Mouse (Mus musculus) intestine, postnatal 0 days (tissue): ENCODE measurements around the gene Sfswap. TPM values are rescaled to one million over a fixed set of nuclear protein-coding genes. Genes with fewer than 3 reads are reported as not detected.

Experiments used
- ATAC-seq: fragments of 200-750 bp; cut with Nextera tagmentation; 2 replicates; pipeline ENCODE4 v1.8.0; 2017; ENCODE audit warnings: mild to moderate bottlenecking, moderate TSS enrichment, moderate library complexity
- H3K27ac ChIP-seq: fragments of 300-500 bp; sonication (generic); 2 replicates; pipeline ENCODE4 v1.5.1; 2014; ENCODE audit warnings: mild to moderate bottlenecking, low read depth, low read length, moderate library complexity
- H3K27me3 ChIP-seq: fragments of 300-500 bp; sonication (generic); replicated peaks from 2 replicates; pipeline ENCODE4 v1.6.1; 2014; ENCODE audit warnings: low read length, mixed read lengths; ENCODE audit not compliant: control insufficient read depth, insufficient read depth
- H3K36me3 ChIP-seq: fragments of 300-500 bp; sonication (generic); 2 replicates; pipeline ENCODE4 v1.6.1; 2014; ENCODE audit warnings: mild to moderate bottlenecking, moderate library complexity; ENCODE audit not compliant: control insufficient read depth, insufficient read depth
- H3K4me1 ChIP-seq: fragments of 300-500 bp; sonication (generic); replicated peaks from 2 replicates; pipeline ENCODE4 v1.6.1; 2014; ENCODE audit warnings: antibody characterized with exemption, low read length, mixed read lengths; ENCODE audit not compliant: control insufficient read depth, insufficient read depth
- H3K4me2 ChIP-seq: fragments of 300-500 bp; sonication (generic); replicated peaks from 2 replicates; pipeline ENCODE4 v1.6.1; 2014; ENCODE audit warnings: low read depth, mild to moderate bottlenecking, moderate library complexity
- H3K4me3 ChIP-seq: fragments of 300-500 bp; sonication (generic); 2 replicates; pipeline ENCODE4 v1.5.1; 2014; ENCODE audit warnings: low read depth, low read length
- H3K9ac ChIP-seq: fragments of 300-500 bp; sonication (generic); 2 replicates; pipeline ENCODE4 v1.6.1; 2014; ENCODE audit warnings: mild to moderate bottlenecking, low read depth, low read length
- H3K9me3 ChIP-seq: fragments of 300-500 bp; sonication (generic); 2 replicates; pipeline ENCODE4 v1.6.1; 2016; ENCODE audit warnings: mixed run types; ENCODE audit not compliant: control insufficient read depth
- CTCF ChIP-seq: sonication (generic); IDR thresholded peaks from 2 replicates; pipeline ENCODE4 v1.5.1; 2016; ENCODE audit warnings: low read depth, mild to moderate bottlenecking, control low read depth, antibody characterized with exemption, moderate library complexity
- WGBS: fragments of 180-500 bp; shearing (Covaris S2); extraction: QIAGEN DNeasy Blood & Tissue Kit; methylation state at CpG from one replicate; pipeline ENCODE4 v1.1.7; 2014; 5-methylcytosine and 5-hydroxymethylcytosine counted together
- polyA plus RNA-seq: library from polyadenylated mRNA; unstranded; fragments of >200 nt; fragmentation: Nextera tagmentation; extraction: Ambion mirVana; gene quantifications from 2 replicates; pipeline ENCODE4 v1.2.1, GENCODE M21; 2015

Gene Sfswap
- polyA plus RNA-seq, 1 experiment from 2014 or later: 19.8 TPM

DNA sequence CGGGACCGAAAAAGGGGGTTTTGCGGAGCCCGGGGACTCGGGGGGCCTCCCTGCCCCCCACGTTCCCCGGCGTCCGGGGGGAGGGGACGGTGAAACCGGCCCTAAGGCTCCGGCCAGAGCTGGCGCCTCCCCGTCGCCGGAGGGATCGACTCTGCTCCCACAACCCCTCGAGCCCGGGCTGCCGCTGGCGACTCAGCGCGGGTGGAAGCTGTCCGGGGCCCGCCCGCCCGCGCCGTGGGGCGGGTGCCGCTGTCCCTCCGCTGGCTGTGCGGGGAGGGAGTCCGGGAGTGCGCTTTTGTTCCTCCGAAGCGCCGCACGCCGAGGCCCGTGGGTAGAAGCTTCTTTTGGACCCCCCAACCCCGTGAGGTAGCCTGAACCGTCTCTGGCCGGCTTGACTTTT, 650 bp downstream of the Sfswap start:
- Histone ChIP-seq H3K9me3 (no peaks in the 10 kb centered on the region), H3K4me2 (peak overlapping the region; percentile 95), H3K4me1 (no peaks in the 10 kb centered on the region), H3K27ac (peak overlapping the region; percentile 47; the same call in 1 of the 2 replicates), H3K27me3 (no peaks in the 10 kb centered on the region), H3K36me3 (peaks cover 26% of the 10 kb centered on the region), H3K4me3 (peak overlapping the region; percentile 86), H3K9ac (peak overlapping the region; percentile 88)
- peak; percentile 58 for ATAC-seq
- TF ChIP-seq CTCF: no peak
- WGBS: 1% methylated on average over 34 of the region's 44 CpGs

DNA sequence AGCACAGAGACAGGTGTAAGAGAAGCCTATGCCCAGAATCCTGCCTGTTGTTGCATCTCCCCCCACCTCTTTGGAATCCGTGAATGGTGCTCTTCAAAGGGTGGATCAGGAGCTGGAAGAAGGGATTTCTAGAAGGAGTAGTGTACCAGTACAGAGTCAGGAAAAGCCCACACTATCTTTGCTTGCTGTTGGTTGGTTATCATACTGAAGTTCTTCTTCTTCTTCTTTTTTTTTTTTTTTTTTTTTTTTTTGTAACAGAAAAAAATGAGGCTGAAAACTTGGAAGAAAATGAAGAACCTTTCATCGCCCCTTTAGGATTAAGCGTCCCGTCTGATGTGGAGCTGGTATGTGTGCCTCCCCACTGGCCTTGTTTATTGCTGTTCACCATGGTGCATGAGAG, 5.9 kb downstream of the Sfswap start:
- ATAC-seq: no peak
- H3K27ac ChIP-seq: no peak overlapping the region
- no peaks in the 10 kb centered on the region for H3K9me3 ChIP-seq
- H3K4me1 ChIP-seq: no peaks in the 10 kb centered on the region
- WGBS: 92% methylated on average over 4 of the region's 4 CpGs
- H3K27me3 ChIP-seq: no peaks in the 10 kb centered on the region
- H3K36me3 ChIP-seq: peaks cover 63% of the 10 kb centered on the region
- H3K9ac ChIP-seq: no peak overlapping the region
- H3K4me3 ChIP-seq: no peak overlapping the region
- no peak for TF ChIP-seq CTCF
- no peak overlapping the region for H3K4me2 ChIP-seq

DNA sequence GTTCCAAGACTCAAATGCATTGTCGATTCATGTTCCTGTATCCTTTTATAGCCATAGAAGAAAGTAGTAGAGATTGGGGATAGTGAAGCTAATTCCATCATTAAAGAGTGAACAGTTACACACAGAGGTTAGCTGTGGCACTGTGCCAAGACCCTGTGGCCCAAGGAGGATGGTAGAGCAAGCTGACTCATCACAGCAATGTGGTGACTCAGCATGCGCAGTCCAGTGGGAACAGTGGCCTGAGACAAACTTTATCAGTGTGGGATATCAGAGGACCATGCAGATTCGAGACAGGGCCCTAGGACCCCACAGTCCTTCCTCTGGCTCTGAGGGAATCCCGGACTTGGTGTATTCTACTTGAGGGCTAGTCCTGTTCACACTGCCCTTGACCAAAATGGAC, 17.2 kb downstream of the Sfswap start:
- H3K4me2 ChIP-seq: no peak overlapping the region
- ATAC-seq: no peak
- H3K9me3 ChIP-seq: no peaks in the 10 kb centered on the region
- no peak overlapping the region for H3K9ac ChIP-seq
- no peaks in the 10 kb centered on the region for H3K4me1 ChIP-seq
- 94% methylated on average over 4 of the region's 4 CpGs for WGBS
- H3K36me3 ChIP-seq: peaks cover 88% of the 10 kb centered on the region
- no peak overlapping the region for H3K27ac ChIP-seq
- no peaks in the 10 kb centered on the region for H3K27me3 ChIP-seq
- no peak overlapping the region for H3K4me3 ChIP-seq
- TF ChIP-seq CTCF: no peak

DNA sequence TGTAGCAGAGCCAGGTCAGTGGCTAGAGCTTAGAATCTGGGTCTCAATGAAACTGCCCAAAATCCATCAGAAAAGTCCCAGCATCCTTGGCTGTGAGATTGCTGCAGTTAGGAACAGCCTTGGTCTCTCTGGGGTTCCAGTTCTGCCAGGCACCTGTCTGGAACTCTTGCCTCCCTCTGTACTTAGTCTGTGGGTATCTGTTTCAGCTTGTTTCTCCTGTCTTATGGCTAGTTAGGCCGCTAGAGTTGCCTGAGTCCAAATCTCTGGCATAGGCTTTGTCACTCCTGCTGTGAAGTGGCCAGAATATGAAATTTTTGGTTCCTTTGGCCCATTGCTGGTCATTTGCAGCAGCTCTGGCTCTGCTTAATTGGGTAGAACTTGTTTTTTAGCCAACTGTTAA, 17.8 kb downstream of the Sfswap start:
- peaks cover 89% of the 10 kb centered on the region for H3K36me3 ChIP-seq

DNA sequence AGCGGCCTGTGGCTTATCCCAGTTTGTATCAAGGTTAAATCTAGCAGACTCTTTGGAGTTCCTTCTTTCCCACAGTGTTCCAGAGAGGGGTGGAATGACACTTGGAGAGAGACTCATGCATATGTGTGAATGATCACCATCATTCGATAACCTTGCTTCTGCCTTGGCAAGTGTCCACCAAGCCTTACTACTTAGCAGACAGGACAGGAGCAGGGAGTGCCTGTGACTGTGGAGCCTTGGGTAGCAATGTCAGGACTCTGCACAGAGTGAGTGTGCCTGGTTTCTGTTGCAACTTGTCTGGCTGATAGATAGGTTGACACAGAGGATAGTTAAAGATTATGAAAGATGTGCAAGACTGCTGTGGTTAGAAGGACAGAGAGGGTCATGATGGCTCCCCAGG, 18.6 kb downstream of the Sfswap start:
- no peak for TF ChIP-seq CTCF
- Histone ChIP-seq H3K4me2 (no peak overlapping the region), H3K9me3 (no peaks in the 10 kb centered on the region), H3K27ac (no peak overlapping the region), H3K27me3 (no peaks in the 10 kb centered on the region), H3K4me3 (no peak overlapping the region), H3K36me3 (peaks cover 83% of the 10 kb centered on the region), H3K9ac (no peak overlapping the region), H3K4me1 (no peaks in the 10 kb centered on the region)
- ATAC-seq: no peak
- 86% methylated on average over 2 of the region's 2 CpGs for WGBS

More for the DNA sequence above, 17.8 kb downstream of the Sfswap start:
- Histone ChIP-seq H3K27ac (no peak overlapping the region), H3K4me3 (no peak overlapping the region), H3K9ac (no peak overlapping the region), H3K27me3 (no peaks in the 10 kb centered on the region), H3K4me2 (no peak overlapping the region), H3K4me1 (no peaks in the 10 kb centered on the region), H3K9me3 (no peaks in the 10 kb centered on the region)
- no peak for ATAC-seq
- no peak for TF ChIP-seq CTCF
- WGBS: 97% methylated on average over 1 of the region's 1 CpGs

DNA sequence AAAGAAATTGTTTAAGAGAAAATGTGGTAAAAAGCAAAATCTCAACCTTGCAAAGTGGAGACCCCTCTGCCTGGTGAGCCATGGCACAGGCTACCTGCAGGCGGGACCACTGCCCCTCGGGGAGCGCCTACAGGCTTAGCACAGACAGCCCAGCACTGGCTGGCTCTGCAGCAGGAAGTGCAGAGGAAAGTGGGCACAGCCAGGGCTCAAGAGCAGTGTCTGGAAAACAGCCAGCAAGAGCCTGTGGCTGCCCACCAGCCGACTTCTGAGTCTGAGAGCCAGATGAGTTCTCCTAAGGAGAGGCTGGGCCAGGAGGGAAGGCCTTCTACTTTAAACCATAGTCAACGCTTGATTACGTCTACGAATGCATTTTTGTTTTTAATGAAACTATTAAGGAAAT, 20.5 kb downstream of the Sfswap start:
- H3K36me3 ChIP-seq: peaks cover 80% of the 10 kb centered on the region
- WGBS: 90% methylated on average over 7 of the region's 7 CpGs
- ATAC-seq: no peak

DNA sequence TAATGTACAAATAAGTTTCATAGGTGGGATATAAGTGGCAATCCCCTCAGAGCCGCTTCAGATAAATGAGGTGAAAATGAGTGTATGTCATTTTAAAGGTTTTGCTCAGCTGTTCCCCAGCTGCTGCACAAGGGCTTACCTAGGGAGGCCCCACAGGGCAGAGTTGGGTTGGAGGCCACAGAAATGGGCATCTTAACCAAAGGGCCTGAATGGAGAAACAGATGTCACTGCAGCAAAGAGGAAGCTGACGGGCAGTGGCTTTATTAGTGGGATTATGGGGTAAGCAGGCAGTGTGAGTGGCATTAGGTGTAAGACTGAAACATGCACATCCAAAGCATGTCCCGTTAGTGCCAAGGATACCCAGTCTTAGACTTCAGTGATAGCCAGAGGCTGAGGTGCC, 20.9 kb downstream of the Sfswap start:
- no peak for ATAC-seq
- no peaks in the 10 kb centered on the region for H3K27me3 ChIP-seq
- no peak for TF ChIP-seq CTCF
- H3K4me3 ChIP-seq: no peak overlapping the region
- H3K9me3 ChIP-seq: no peaks in the 10 kb centered on the region
- WGBS: 88% methylated on average over 3 of the region's 3 CpGs
- H3K27ac ChIP-seq: no peak overlapping the region
- H3K4me2 ChIP-seq: no peak overlapping the region
- peaks cover 79% of the 10 kb centered on the region for H3K36me3 ChIP-seq
- no peak overlapping the region for H3K9ac ChIP-seq
- no peaks in the 10 kb centered on the region for H3K4me1 ChIP-seq

More for the DNA sequence above, 20.5 kb downstream of the Sfswap start:
- Histone ChIP-seq H3K9me3 (no peaks in the 10 kb centered on the region), H3K27me3 (no peaks in the 10 kb centered on the region), H3K9ac (no peak overlapping the region), H3K4me2 (no peak overlapping the region), H3K4me1 (no peaks in the 10 kb centered on the region), H3K27ac (no peak overlapping the region), H3K4me3 (no peak overlapping the region)
- TF ChIP-seq CTCF: no peak
